Mouse (Mus musculus) 3T3-L1 (cell line): ENCODE data around the gene Crx.
A peak's percentile ranks its signal among the peaks of the same experiment; 100 is the strongest.

Experiments used
- DNase-seq: peaks from one replicate; pipeline ENCODE4 v3.0.0-alpha.2; 2015; ENCODE audit warnings: low read depth, low spot score

The Crx gene

GRCm38 (mm10) chr7:15864104-15864503 is 15.7 kb downstream of the Crx start:
- DNase-seq, result no peak

DNA sequence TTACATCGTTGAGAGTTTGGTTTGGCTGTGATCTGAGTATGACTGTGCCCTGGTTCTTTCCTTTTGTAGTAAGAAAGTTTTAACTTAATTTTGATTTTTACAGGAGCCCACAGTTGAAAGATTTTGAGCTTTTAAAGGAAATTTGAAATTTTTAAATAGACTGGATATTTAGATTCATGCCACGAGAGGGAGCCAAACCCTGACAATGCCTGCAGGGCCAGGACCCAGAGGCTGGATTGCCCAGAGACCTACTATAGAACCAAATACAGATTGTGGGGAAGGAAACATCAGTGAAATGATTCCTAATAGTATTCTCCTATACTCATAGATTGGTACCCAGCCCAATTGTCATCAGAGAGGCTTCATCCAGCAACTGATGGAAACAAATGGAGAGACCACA is 20.1 kb downstream of the Crx start:
- peak; percentile 29 for DNase-seq

DNA sequence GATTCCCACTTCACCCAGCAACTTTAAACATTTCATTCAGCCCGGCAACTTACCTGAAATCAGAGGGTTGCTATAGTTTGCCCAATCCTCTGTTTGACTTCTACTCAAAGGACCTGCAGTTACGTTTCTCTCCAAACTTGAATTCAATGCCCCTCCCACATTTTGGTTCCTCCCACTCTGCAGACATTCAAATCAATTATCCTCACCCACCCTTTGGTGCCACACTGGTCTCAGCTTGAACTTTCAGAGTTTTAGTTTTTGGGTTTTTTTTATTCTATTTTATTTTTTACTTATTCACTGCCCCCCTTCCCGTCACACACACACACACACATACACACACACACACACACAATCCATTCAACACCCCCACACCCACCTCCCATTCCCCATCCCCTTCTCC is 40.2 kb downstream of the Crx start, which contains the start of gene Obox6:
Gene Obox6, minus strand, starts transcription at position 101 of the 400 bp plus-strand sequence.
- no peak for DNase-seq
